Mouse (Mus musculus) 3T3-L1 (cell line): ENCODE measurements around the gene Layn.

ENCODE experiments used
- DNase-seq: peaks from one replicate; pipeline ENCODE4 v3.0.0-alpha.2; 2015; ENCODE audit warnings: low read depth, low spot score

Gene Layn

GRCm38 (mm10) chr9:51076979-51077315 lies at the start of gene Layn:
Layn (minus strand) TSS chr9:51077094.
- DNase-seq, result peak; percentile 96

- DNase-seq, result no peak
Observed at GRCm38 (mm10) chr9:51114767-51115166, 37.9 kb upstream of the Layn start.

GRCm38 (mm10) chr9:51105751-51106150 lies 28.9 kb upstream of the Layn start:
- peak; percentile 64 for DNase-seq

- peak; percentile 72 for DNase-seq
Observed at GRCm38 (mm10) chr9:51103808-51104514, 27.1 kb upstream of the Layn start.

- DNase-seq, result peak; percentile 71
Observed at GRCm38 (mm10) chr9:51102963-51103807, 26.3 kb upstream of the Layn start.

GRCm38 (mm10) chr9:51101756-51102425 lies 25.0 kb upstream of the Layn start, which contains the start of gene 4833427G06Rik:
4833427G06Rik (minus strand) TSS chr9:51102078.
- DNase-seq, result peak; percentile 21

- DNase-seq, result peak; percentile 57
Observed at GRCm38 (mm10) chr9:51096306-51096705, 19.4 kb upstream of the Layn start.

GRCm38 (mm10) chr9:51093697-51094096 lies 16.8 kb upstream of the Layn start:
- DNase-seq, result no peak

- DNase-seq, result no peak
Observed at GRCm38 (mm10) chr9:51081614-51082013, 4.7 kb upstream of the Layn start.

GRCm38 (mm10) chr9:51076300-51076978 lies 455 bp downstream of the Layn start:
- DNase-seq, result peak; percentile 58

- DNase-seq, result peak; percentile 57
Observed at GRCm38 (mm10) chr9:51075780-51076179, 1.1 kb downstream of the Layn start.

GRCm38 (mm10) chr9:51070801-51071200 lies 6.1 kb downstream of the Layn start:
- no peak for DNase-seq

GRCm38 (mm10) chr9:51068202-51068601 lies 8.7 kb downstream of the Layn start:
- no peak for DNase-seq

GRCm38 (mm10) chr9:51060601-51061000 lies 16.3 kb downstream of the Layn start, which contains the start of gene Btg4:
Btg4 (plus strand) TSS chr9:51060901.
- no peak for DNase-seq

- peak; percentile 84 for DNase-seq
Observed at GRCm38 (mm10) chr9:51058951-51059521, 17.9 kb downstream of the Layn start.

- DNase-seq, result peak; percentile 72
Observed at GRCm38 (mm10) chr9:51056360-51057324, 20.3 kb downstream of the Layn start.

- peak; percentile 77 for DNase-seq
Observed at GRCm38 (mm10) chr9:51052180-51052579, 24.7 kb downstream of the Layn start.

- peak; percentile 86 for DNase-seq
Observed at GRCm38 (mm10) chr9:51042136-51042535, 34.8 kb downstream of the Layn start.

- DNase-seq, result no peak
Observed at GRCm38 (mm10) chr9:51041491-51041980, 35.4 kb downstream of the Layn start.
